Mouse (Mus musculus): ENCODE results near the gene S1pr4. TPM values are rescaled to one million over a fixed set of nuclear protein-coding genes. Genes with fewer than 3 reads are reported as not detected.

Gene S1pr4
- total RNA-seq, 2 experiments from 2014 or later, result 0.18 to 0.28 TPM

- intact Hi-C loops (cut with DNase I), result loop anchor here (10.0 kb wide), 1 partner anchor 252 kb away; the partner anchor contains the start of gene Nmrk2
- DNase-seq (ENCODE audit: extremely low spot score in 1 of 2, low spot score in 2 of 2), result peak in 1 of 2 experiments; percentile 35
These were observed 42.9 kb downstream of the S1pr4 start for GRCm38 (mm10) chr10:81456983-81457563.

GRCm38 (mm10) chr10:81455181-81455895 is 44.6 kb downstream of the S1pr4 start, which contains the start of gene Nfic:
Gene Nfic (minus strand): TSS chr10:81455635.
- intact Hi-C loops (cut with DNase I), result loop anchor here (10.0 kb wide), 1 partner anchor 251 kb away; the partner anchor contains the start of gene Nmrk2
- peak in 1 of 2 experiments; percentile 33 for DNase-seq (ENCODE audit: extremely low spot score in 1 of 2, low spot score in 2 of 2)

- peak in 1 of 2 experiments; percentile 23 for DNase-seq (ENCODE audit: extremely low spot score in 1 of 2, low spot score in 2 of 2)
- intact Hi-C loops (cut with DNase I), result loop anchor here (10.0 kb wide), 1 partner anchor 249 kb away; the partner anchor contains the start of gene Nmrk2
These were observed 45.8 kb downstream of the S1pr4 start for GRCm38 (mm10) chr10:81454106-81454505.

GRCm38 (mm10) chr10:81452947-81453288 is 47.0 kb downstream of the S1pr4 start:
- DNase-seq (ENCODE audit: extremely low spot score in 1 of 2, low spot score in 2 of 2), result no peak

GRCm38 (mm10) chr10:81452237-81452946 is 47.5 kb downstream of the S1pr4 start:
- intact Hi-C loops (cut with DNase I), result loop anchor here (10.0 kb wide), 1 partner anchor 248 kb away; the partner anchor contains the start of gene Nmrk2
- peak in 1 of 2 experiments; percentile 36 for DNase-seq (ENCODE audit: extremely low spot score in 1 of 2, low spot score in 2 of 2)

More at GRCm38 (mm10) chr10:81452947-81453288, 47.0 kb downstream of the S1pr4 start:
- intact Hi-C loops (cut with DNase I), result loop anchor here (10.0 kb wide), 1 partner anchor 248 kb away; the partner anchor contains the start of gene Nmrk2

GRCm38 (mm10) chr10:81451365-81451745 is 48.6 kb downstream of the S1pr4 start:
- intact Hi-C loops (cut with DNase I), result loop anchor here (2.0 to 10.0 kb wide), 2 partner anchors 57 to 247 kb away; partner anchors contain the start of gene Nmrk2
- DNase-seq (ENCODE audit: extremely low spot score in 1 of 2, low spot score in 2 of 2), result no peak

- DNase-seq (ENCODE audit: extremely low spot score in 1 of 2, low spot score in 2 of 2), result peak in 1 of 2 experiments; percentile 20
- intact Hi-C loops (cut with DNase I), result loop anchor here (2.0 to 10.0 kb wide), 2 partner anchors 56 to 246 kb away; partner anchors contain the start of gene Nmrk2
These were observed 49.1 kb downstream of the S1pr4 start for GRCm38 (mm10) chr10:81450641-81451364.

- intact Hi-C loops (cut with DNase I), result loop anchor here (2.0 to 10.0 kb wide), 2 partner anchors 55 to 245 kb away; partner anchors contain the start of gene Nmrk2
- DNase-seq (ENCODE audit: extremely low spot score in 1 of 2, low spot score in 2 of 2), result peak in 1 of 2 experiments; percentile 85
These were observed 49.8 kb downstream of the S1pr4 start for GRCm38 (mm10) chr10:81450140-81450539.

Small RNAs within 50 kb of the gene (microRNA-seq; reads per million reads assigned to microRNA genes)
- gene Gm25595, result not detected

Other genes starting within 250 kb of the S1pr4 start
- gene Matk, start 247.2 kb downstream of the S1pr4 start, total RNA-seq (2021), result 100 to 1,000 TPM; 223 to 225 TPM
- gene Mrpl54, start 233.2 kb downstream of the S1pr4 start, total RNA-seq (2021), result 10 to 100 TPM; 47.8 to 52.7 TPM
- 10 to 100 TPM; 23.7 to 32.6 TPM for gene Apba3, start 233.2 kb downstream of the S1pr4 start, total RNA-seq (2021)
- under 1 TPM; 0.39 to 0.49 TPM for gene Tjp3, start 208.6 kb downstream of the S1pr4 start, total RNA-seq (2021)
- 100 to 1,000 TPM; 336 to 340 TPM for gene Pip5k1c, start 207.2 kb downstream of the S1pr4 start, total RNA-seq (2021)
- gene Cactin, start 179.0 kb downstream of the S1pr4 start, total RNA-seq (2021), result 10 to 100 TPM; 26.4 to 26.7 TPM
- gene Tbxa2r, start 171.4 kb downstream of the S1pr4 start, total RNA-seq (2021), result 1 to 10 TPM; 1.1 to 2.1 TPM
- under 1 TPM; 0.39 to 0.49 TPM for gene Gipc3, start 156.9 kb downstream of the S1pr4 start, total RNA-seq (2021)
- 10 to 100 TPM; 18.3 to 20.3 TPM for gene Hmg20b, start 149.7 kb downstream of the S1pr4 start, total RNA-seq (2021)
- 10 to 100 TPM; 32.8 to 35.9 TPM for gene Mfsd12, start 142.6 kb downstream of the S1pr4 start, total RNA-seq (2021)
- 1 to 10 TPM; 1.2 to 1.7 TPM for gene 4930404N11Rik, start 134.3 kb downstream of the S1pr4 start, total RNA-seq (2021)
- gene Fzr1, start 121.6 kb downstream of the S1pr4 start, total RNA-seq (2021), result 10 to 100 TPM; 85.7 to 94.7 TPM
- 10 to 100 TPM; 79.3 to 83.5 TPM for gene Dohh, start 115.7 kb downstream of the S1pr4 start, total RNA-seq (2021)
- gene Gm48551, start 115.7 kb downstream of the S1pr4 start, total RNA-seq (2021), result 1 to 10 TPM; 3.4 to 5.0 TPM
- 1 to 10 TPM; 2.5 to 3.5 TPM for gene Gm48552, start 111.1 kb downstream of the S1pr4 start, total RNA-seq (2021)
- 1 to 10 TPM; 2.0 to 2.2 TPM for gene Smim24, start 107.1 kb downstream of the S1pr4 start, total RNA-seq (2021)
- 10 to 100 TPM; 40.7 to 44.6 TPM for gene Nfic, start 44.5 kb downstream of the S1pr4 start, total RNA-seq (2021)
- 100 to 1,000 TPM; 287 to 297 TPM for gene Celf5, start 17.4 kb downstream of the S1pr4 start, total RNA-seq (2021)
- gene Ncln, start 3.7 kb downstream of the S1pr4 start, total RNA-seq (2021), result 100 to 1,000 TPM in 1 of 2 experiments, 10 to 100 TPM in 1; 94.8 to 102 TPM
- gene Gna15, start 24.1 kb upstream of the S1pr4 start, total RNA-seq (2021), result 1 to 10 TPM; 2.3 to 2.9 TPM
- 100 to 1,000 TPM; 111 to 118 TPM for gene Gna11, start 45.1 kb upstream of the S1pr4 start, total RNA-seq (2021)
- 100 to 1,000 TPM; 542 to 558 TPM for gene Aes, start 59.4 kb upstream of the S1pr4 start, total RNA-seq (2021)
- 10 to 100 TPM; 20.9 to 22.4 TPM for gene Tle2, start 74.4 kb upstream of the S1pr4 start, total RNA-seq (2021)
- 1 to 10 TPM in 1 of 2 experiments, under 1 TPM in 1; 0.93 to 3.0 TPM for gene Tle6, start 100.9 kb upstream of the S1pr4 start, total RNA-seq (2021)
- 1 to 10 TPM; 1.9 to 2.2 TPM for gene BC025920, start 106.1 kb upstream of the S1pr4 start, total RNA-seq (2021)
- 10 to 100 TPM; 28.0 to 29.3 TPM for gene Sirt6, start 127.7 kb upstream of the S1pr4 start, total RNA-seq (2021)
- gene Ankrd24, start 128.4 kb upstream of the S1pr4 start, total RNA-seq (2021), result 10 to 100 TPM; 34.1 to 35.1 TPM
- gene Gm10778, start 148.9 kb upstream of the S1pr4 start, total RNA-seq (2021), result 1 to 10 TPM; 5.0 to 5.7 TPM
- gene Zfp433, start 204.7 kb upstream of the S1pr4 start, total RNA-seq (2021), result 10 to 100 TPM in 1 of 2 experiments, 1 to 10 TPM in 1; 9.7 to 10.6 TPM

All from left cerebral cortex, postnatal 10 days (tissue).